Mouse (Mus musculus): ENCODE data around the gene Gpsm3. TPM values are rescaled to one million over a fixed set of nuclear protein-coding genes. Genes with fewer than 3 reads are reported as not detected.

The Gpsm3 gene
- polyA plus RNA-seq, 1 experiment from 2014 or later, result 4.8 TPM

GRCm38 (mm10) chr17:34628644-34628967 lies 39.0 kb downstream of the Gpsm3 start:
- peaks cover 68% of the 10 kb centered on the region for H3K4me1 ChIP-seq
- peaks cover 12% of the 10 kb centered on the region for H3K36me3 ChIP-seq
- peaks cover 53% of the 10 kb centered on the region for H3K27me3 ChIP-seq (ENCODE audit: low read depth, poor library complexity, severe bottlenecking)
- H3K27ac ChIP-seq, result peak overlapping the region; percentile 92
- no peak for DNase-seq (ENCODE audit: low spot score)
- H3K9me3 ChIP-seq (replicated peaks), result no peaks in the 10 kb centered on the region
- 21% methylated on average over 5 of the region's 5 CpGs for WGBS
- peak overlapping the region; percentile 74 for H3K4me3 ChIP-seq

GRCm38 (mm10) chr17:34629221-34629751 lies 39.7 kb downstream of the Gpsm3 start, which contains the start of gene Prrt1:
TSS of gene Prrt1 (plus strand) at chr17:34629533.
- Histone ChIP-seq H3K4me3 (peak within 1 kb of the TSS; percentile 74), H3K4me1 (peaks cover 69% of the 10 kb centered on the region), H3K27ac (peak within 1 kb of the TSS; percentile 92), H3K36me3 (peaks cover 7% of the 10 kb centered on the region), H3K27me3 (ENCODE audit: low read depth, poor library complexity, severe bottlenecking) (peaks cover 59% of the 10 kb centered on the region), H3K9me3 (replicated peaks) (no peaks in the 10 kb centered on the region)
- 1% methylated on average over 16 of the region's 16 CpGs for WGBS
- DNase-seq (ENCODE audit: low spot score), result no peak

- no peak for DNase-seq (ENCODE audit: low spot score)
- 13% methylated on average over 12 of the region's 12 CpGs for WGBS
Measured at GRCm38 (mm10) chr17:34629796-34630603, 40.4 kb downstream of the Gpsm3 start.

GRCm38 (mm10) chr17:34630761-34631301 lies 41.2 kb downstream of the Gpsm3 start:
- DNase-seq (ENCODE audit: low spot score), result no peak
- no peaks in the 10 kb centered on the region for H3K36me3 ChIP-seq
- H3K4me1 ChIP-seq, result peaks cover 69% of the 10 kb centered on the region
- H3K27ac ChIP-seq, result no peak overlapping the region
- peak overlapping the region; percentile 52 for H3K4me3 ChIP-seq
- WGBS, result 3% methylated on average over 48 of the region's 48 CpGs
- H3K27me3 ChIP-seq (ENCODE audit: low read depth, poor library complexity, severe bottlenecking), result peaks cover 60% of the 10 kb centered on the region
- no peaks in the 10 kb centered on the region for H3K9me3 ChIP-seq (replicated peaks)

More at GRCm38 (mm10) chr17:34629796-34630603, 40.4 kb downstream of the Gpsm3 start:
- H3K4me1 ChIP-seq, result peaks cover 69% of the 10 kb centered on the region
- H3K36me3 ChIP-seq, result peaks cover 7% of the 10 kb centered on the region
- H3K27ac ChIP-seq, result no peak overlapping the region
- H3K27me3 ChIP-seq (ENCODE audit: low read depth, poor library complexity, severe bottlenecking), result peaks cover 59% of the 10 kb centered on the region
- no peaks in the 10 kb centered on the region for H3K9me3 ChIP-seq (replicated peaks)
- H3K4me3 ChIP-seq, result peak overlapping the region; percentile 74

- H3K9me3 ChIP-seq (replicated peaks), result no peaks in the 10 kb centered on the region
- WGBS, result 4% methylated on average over 12 of the region's 12 CpGs
- no peaks in the 10 kb centered on the region for H3K36me3 ChIP-seq
- peak overlapping the region; percentile 46; the same call in 1 of the 2 replicates for H3K27ac ChIP-seq
- peaks cover 62% of the 10 kb centered on the region for H3K27me3 ChIP-seq (ENCODE audit: low read depth, poor library complexity, severe bottlenecking)
- H3K4me3 ChIP-seq, result peak overlapping the region; percentile 52
- DNase-seq (ENCODE audit: low spot score), result no peak
- H3K4me1 ChIP-seq, result peaks cover 61% of the 10 kb centered on the region
Measured at GRCm38 (mm10) chr17:34631647-34632046, 42.0 kb downstream of the Gpsm3 start.

GRCm38 (mm10) chr17:34632261-34632691 lies 42.7 kb downstream of the Gpsm3 start:
- Histone ChIP-seq H3K27me3 (ENCODE audit: low read depth, poor library complexity, severe bottlenecking) (peaks cover 62% of the 10 kb centered on the region), H3K27ac (peak overlapping the region; percentile 46; the same call in 1 of the 2 replicates), H3K9me3 (replicated peaks) (no peaks in the 10 kb centered on the region), H3K4me1 (peaks cover 59% of the 10 kb centered on the region), H3K36me3 (no peaks in the 10 kb centered on the region), H3K4me3 (peak overlapping the region; percentile 52)
- DNase-seq (ENCODE audit: low spot score), result peak; percentile 55
- WGBS, result 1% methylated on average over 26 of the region's 26 CpGs

- WGBS, result 77% methylated on average over 2 of the region's 2 CpGs
- peaks cover 38% of the 10 kb centered on the region for H3K27me3 ChIP-seq (ENCODE audit: low read depth, poor library complexity, severe bottlenecking)
- H3K9me3 ChIP-seq (replicated peaks), result no peaks in the 10 kb centered on the region
Measured at GRCm38 (mm10) chr17:34635671-34636070, 46.1 kb downstream of the Gpsm3 start.

GRCm38 (mm10) chr17:34637459-34637858 lies 47.9 kb downstream of the Gpsm3 start:
- H3K9me3 ChIP-seq (replicated peaks), result no peaks in the 10 kb centered on the region
- no peak overlapping the region for H3K4me3 ChIP-seq
- peaks cover 20% of the 10 kb centered on the region for H3K27me3 ChIP-seq (ENCODE audit: low read depth, poor library complexity, severe bottlenecking)
- no peak for DNase-seq (ENCODE audit: low spot score)
- no peaks in the 10 kb centered on the region for H3K36me3 ChIP-seq
- 78% methylated on average over 3 of the region's 3 CpGs for WGBS
- no peak overlapping the region; the same call in 1 of the 2 replicates for H3K27ac ChIP-seq
- peaks cover 21% of the 10 kb centered on the region for H3K4me1 ChIP-seq

More at GRCm38 (mm10) chr17:34635671-34636070, 46.1 kb downstream of the Gpsm3 start:
- Histone ChIP-seq H3K4me1 (peaks cover 29% of the 10 kb centered on the region), H3K4me3 (no peak overlapping the region), H3K36me3 (no peaks in the 10 kb centered on the region), H3K27ac (no peak overlapping the region)
- DNase-seq (ENCODE audit: low spot score), result no peak

- Histone ChIP-seq H3K4me3 (no peak overlapping the region), H3K27ac (peak overlapping the region; percentile 5; the same call in 1 of the 2 replicates), H3K36me3 (no peaks in the 10 kb centered on the region), H3K4me1 (peaks cover 12% of the 10 kb centered on the region), H3K27me3 (ENCODE audit: low read depth, poor library complexity, severe bottlenecking) (peaks cover 3% of the 10 kb centered on the region; the same call in 1 of the 2 replicates), H3K9me3 (replicated peaks) (no peaks in the 10 kb centered on the region)
- DNase-seq (ENCODE audit: low spot score), result no peak
- 83% methylated on average over 7 of the region's 7 CpGs for WGBS
Measured at GRCm38 (mm10) chr17:34639461-34640255, 50.1 kb downstream of the Gpsm3 start.

- peak; percentile 55 for DNase-seq (ENCODE audit: low spot score)
- H3K4me1 ChIP-seq, result peaks cover 22% of the 10 kb centered on the region
- H3K9me3 ChIP-seq (replicated peaks), result no peaks in the 10 kb centered on the region
- 24% methylated on average over 11 of the region's 11 CpGs for WGBS
- peak overlapping the region; percentile 7; the same call in 1 of the 2 replicates for H3K4me3 ChIP-seq
- peaks cover 7% of the 10 kb centered on the region for H3K36me3 ChIP-seq
- H3K27ac ChIP-seq, result peak overlapping the region; percentile 83
- H3K27me3 ChIP-seq (ENCODE audit: low read depth, poor library complexity, severe bottlenecking), result 0 out of 2 replicates have a peak, but pooled peaks cover under 1% of the 10 kb centered on the region
Measured at GRCm38 (mm10) chr17:34640778-34641601, 51.4 kb downstream of the Gpsm3 start.

Data from limb, embryonic 10.5 days (tissue).